Mouse (Mus musculus) large intestine, adult 2 months (tissue): ENCODE data around the gene Atp6v0a1. TPM values are rescaled to one million over a fixed set of nuclear protein-coding genes. Genes with fewer than 3 reads are reported as not detected.

Experiments
- DNase-seq: peaks from one replicate; pipeline ENCODE4 v3.0.0-alpha.2; 2012; ENCODE audit warnings: low read depth, low spot score
- WGBS: fragments of 180-500 bp; shearing (Covaris S2); methylation state at CpG from one replicate; pipeline ENCODE4 v1.1.7; 2018; 5-methylcytosine and 5-hydroxymethylcytosine counted together
- polyA plus RNA-seq: library from polyadenylated mRNA; depleted of rRNA; stranded (reverse); fragments of >200 nt; gene quantifications from 2 replicates; pipeline ENCODE4 v1.2.3, GENCODE M21; 2012

The Atp6v0a1 gene
- polyA plus RNA-seq, 1 experiment, result 48.4 TPM

DNA sequence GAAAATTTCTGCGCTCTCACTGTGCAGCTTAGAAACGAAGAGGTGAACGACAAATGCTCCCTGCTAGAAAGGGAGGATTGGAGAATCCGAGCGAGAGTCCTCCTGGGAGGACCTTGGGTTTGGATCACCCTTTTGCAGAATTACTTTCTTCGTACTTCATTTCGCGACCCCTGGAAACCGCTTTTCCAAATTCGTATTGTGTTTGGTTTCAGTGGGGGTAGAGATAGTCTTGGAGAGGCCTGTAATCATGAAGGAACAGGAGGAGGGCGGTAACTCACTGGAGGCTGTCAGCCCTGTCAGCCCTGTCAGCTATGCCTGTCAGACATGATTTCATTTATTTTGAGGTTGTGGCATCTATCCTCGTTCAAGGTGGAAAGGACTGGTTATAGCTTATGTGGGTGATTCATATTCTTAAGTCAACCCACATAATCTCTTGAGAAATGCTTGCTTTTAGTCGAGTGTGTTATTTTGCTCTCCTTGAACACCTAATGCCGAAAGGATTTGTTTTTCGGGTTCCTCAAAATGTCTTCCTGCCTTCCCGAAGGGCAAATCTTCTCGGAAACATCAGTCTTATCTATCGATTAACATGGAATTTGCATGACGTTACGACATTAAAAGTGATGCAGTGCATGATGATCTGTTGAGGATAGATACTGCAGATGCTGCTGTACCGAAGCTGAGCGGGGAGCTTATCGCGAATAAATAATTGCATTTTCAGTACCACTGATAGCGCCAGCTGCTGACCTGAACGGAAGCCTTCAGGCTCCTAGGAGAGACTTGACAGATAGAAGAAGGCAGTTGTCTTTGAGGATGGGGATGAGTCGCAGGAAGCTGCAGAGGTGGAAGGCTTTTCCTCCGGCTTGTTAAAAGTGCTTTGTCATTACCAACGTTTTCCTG lies 884 bp downstream of the Atp6v0a1 start:
- WGBS, result 3% methylated on average over 29 of the region's 29 CpGs
- no peak for DNase-seq

DNA sequence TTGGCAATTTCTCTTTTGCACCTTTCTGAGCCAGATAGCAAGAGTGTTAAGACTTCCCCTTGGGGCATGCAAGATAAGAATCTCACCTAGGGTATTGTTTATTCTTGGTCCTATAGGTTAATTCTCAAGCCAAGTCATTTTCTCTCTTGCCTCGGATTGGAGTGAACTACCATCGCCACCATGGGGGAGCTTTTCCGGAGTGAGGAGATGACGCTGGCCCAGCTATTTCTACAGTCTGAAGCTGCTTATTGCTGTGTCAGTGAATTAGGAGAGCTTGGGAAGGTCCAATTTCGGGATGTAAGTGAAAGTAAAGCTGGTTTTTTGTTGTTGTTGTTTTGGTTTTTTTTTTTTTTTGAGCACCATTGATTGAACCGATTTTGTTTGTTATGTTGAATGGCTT lies 2.4 kb downstream of the Atp6v0a1 start:
- 84% methylated on average over 6 of the region's 6 CpGs for WGBS
- DNase-seq, result no peak

DNA sequence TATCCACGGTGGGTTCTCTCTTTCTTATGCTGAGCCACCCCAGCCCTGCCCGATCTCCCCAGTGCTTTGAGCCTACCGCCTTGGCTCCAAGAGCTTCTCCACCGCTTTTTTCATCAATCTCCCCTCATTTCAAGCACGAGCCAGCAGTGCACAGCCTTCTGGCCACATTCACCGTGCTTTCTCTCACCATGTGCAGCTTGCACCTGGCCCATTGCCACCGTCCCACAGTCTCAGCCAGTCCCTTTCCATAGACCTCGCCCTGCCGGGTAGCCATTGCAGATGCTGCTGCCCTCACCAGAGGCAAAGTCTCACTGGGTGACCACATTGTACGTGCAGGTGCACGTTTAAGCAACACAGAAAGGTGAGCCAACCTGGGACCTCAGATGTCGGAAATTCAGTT lies 14.1 kb downstream of the Atp6v0a1 start:
- DNase-seq, result no peak
- WGBS, result 83% methylated on average over 12 of the region's 12 CpGs

DNA sequence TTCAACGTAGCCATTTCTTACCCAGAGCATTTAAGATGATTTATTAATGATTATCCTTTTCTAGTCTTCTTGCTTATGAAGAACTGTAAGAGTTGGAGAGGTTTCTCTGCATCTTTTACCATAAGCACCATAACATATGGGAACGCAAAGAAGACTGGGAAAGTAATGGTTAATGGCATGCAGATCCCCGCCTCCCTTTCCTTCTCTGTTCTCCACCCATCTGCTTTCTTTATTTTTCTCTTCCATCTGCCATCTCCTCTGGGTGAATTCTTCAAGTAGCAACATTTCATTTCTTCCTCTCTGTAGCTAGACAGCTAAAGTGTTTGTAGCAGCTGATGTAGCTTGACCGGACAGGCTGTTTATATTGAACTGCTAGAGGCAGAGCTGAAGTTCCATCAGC lies 14.7 kb downstream of the Atp6v0a1 start:
- DNase-seq, result no peak
- WGBS, result 84% methylated on average over 4 of the region's 4 CpGs

DNA sequence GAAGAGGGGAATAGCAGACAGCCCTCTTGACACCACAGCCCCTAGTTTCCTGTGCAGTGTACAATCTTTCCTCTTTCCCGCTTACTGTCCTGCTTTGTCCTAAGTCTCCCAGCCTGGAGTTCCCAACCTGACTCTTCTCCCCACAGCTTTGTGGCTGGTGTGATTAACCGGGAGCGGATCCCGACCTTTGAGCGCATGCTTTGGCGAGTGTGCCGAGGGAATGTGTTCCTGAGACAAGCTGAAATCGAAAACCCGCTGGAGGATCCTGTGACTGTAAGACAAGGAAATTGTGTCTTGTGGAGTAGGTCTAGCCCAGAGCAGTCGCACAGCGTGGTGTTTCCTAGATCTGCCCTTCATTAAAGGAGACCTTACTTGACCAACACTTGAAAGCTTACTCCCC lies 17.9 kb downstream of the Atp6v0a1 start:
- WGBS, result 92% methylated on average over 11 of the region's 11 CpGs

DNA sequence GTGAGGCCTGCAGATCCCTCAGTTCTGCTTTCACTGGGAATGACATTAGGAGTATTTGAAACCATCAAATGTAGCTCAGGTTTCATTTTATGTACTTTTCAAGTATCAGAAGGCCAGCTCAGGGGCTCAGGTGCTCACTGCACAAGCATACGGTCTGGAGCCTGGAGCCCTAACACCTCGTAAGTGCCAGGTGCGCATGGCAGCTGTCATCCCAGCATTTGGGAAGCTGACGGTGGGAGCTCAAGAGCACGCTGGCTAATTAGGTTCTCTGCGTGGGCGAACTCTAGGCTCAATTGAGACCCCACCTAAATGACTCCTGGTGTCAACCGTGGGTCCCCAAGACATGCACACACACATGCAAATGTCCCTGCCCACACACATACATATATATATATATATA lies 20.1 kb downstream of the Atp6v0a1 start:
- no peak for DNase-seq
- 96% methylated on average over 8 of the region's 8 CpGs for WGBS

More for the DNA sequence above, 17.9 kb downstream of the Atp6v0a1 start:
- no peak for DNase-seq

DNA sequence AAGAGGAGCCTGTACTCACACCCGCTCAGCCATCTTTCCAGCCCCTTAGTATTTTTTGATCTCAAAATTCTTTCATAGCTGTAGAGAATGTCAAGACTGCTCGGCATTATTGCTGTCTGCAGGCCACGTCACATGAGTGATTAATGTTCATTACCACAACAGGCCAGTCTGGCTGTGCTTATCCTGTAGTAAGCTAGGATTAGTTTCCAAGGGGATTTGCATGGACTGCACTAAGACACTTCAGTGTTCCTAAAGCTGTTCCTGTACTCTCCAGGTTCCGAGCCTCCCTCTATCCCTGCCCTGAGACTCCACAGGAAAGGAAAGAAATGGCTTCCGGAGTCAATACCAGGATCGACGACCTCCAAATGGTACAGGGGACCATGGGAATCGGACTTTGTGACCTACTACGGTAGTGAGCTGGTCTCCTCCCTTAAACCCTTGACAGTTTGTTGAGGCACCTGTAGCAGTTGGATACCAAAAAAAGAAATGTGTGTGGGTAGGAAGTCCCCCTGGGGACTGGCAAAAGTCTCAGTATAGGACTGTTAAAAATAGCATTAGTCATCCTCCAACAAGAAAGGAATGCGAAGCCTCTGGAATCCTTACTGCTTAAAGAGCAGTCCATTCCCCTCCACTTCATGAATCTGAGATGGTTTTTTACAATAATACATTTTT lies 21.0 kb downstream of the Atp6v0a1 start:
- DNase-seq, result no peak
- 85% methylated on average over 10 of the region's 10 CpGs for WGBS

DNA sequence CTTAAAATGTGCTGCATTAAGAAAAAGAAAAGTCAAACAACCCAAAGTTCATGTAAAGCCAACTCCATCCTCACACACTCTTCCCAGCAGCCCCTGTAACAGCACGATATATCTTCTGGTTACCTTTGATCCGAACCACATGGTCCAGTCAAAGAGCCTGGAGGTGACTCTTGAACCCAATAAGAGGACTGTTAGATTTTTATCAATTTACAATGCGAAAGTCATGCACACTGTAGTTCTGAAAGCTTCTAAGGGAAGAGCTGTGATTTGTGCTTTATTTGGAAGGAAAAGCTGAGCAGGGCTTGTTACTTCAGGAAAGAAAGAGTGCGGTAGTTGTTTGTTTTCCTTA lies 21.5 kb downstream of the Atp6v0a1 start:
- WGBS, result 65% methylated on average over 4 of the region's 4 CpGs

DNA sequence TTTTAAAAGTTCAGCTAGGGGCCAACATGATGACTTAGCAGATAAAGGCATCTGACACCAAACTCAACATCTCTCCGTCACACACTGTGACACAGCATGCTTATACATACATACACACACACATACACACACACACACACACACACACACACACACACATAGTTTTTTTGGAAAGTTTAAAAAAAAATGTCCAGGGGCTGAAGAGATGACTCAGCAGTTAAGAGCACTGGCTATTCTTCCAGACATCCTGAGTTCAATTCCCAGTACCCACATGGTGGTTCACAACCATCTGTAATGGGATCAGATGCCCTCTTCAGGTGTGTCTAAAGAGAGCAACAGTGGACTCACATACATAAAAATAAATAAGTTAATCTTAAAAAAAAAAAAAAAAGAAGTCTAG lies 22.2 kb downstream of the Atp6v0a1 start:
- 96% methylated on average over 1 of the region's 1 CpGs for WGBS
- no peak for DNase-seq

More for the DNA sequence above, 21.5 kb downstream of the Atp6v0a1 start:
- DNase-seq, result no peak

DNA sequence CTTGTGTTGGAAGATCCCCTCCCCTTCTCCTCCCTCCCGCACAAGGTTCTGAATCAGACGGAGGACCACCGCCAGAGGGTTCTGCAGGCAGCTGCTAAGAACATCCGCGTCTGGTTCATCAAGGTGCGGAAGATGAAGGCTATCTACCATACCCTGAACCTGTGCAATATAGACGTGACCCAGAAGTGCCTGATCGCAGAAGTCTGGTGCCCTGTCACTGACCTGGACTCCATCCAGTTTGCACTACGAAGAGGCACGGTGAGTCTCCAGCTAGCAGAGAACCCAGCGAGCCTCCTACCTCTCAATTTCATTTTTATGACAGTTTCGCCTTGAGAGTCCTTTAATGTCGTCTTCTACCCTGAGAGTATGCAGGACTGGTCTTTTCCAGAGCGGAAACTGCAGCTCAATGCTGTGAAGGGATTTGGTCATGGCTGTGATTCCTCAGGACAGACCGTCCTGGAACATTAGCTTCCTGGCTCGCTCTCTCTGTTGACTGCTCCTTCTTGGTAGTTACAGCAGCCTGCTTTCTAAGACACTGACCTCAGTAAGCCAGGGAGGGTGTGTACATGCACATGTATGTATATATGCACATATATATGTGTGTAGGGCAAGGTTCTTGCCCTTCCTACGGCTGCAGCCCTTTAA lies 24.7 kb downstream of the Atp6v0a1 start:
- WGBS, result 93% methylated on average over 17 of the region's 17 CpGs

DNA sequence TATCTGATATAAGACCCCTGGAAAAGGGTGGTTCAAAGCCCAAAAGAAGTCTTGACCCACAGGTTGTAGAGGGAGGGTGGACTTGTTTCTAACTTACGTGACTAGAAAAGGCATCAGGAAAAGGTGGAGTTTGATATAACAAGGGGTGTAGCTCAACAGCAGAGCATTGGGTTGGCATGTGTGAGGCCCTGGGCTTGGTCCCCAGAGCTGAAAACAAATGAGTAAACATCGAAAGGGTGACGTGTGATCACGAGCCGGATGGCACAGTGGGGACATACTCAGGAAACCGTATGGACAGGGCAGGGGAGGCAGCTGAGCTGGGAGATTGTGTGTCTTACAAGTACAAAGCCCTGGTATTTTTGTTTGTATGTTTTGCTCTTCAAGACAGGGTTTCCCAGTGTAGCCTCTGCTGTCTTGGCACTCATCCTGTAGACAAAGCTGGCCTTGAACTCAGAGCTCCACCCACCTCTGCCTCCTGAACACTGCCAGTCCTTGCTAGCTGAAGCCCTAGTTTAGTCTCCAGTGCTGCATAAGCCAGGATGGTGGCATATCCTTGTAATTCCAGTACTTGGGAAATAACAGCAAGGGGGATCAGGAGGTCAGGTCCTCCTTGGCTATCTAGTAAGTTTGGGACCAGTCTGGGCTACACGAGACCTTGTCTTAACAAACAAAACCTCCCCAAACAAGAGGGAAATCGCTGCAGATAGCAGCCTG lies 25.5 kb downstream of the Atp6v0a1 start:
- no peak for DNase-seq
- 92% methylated on average over 8 of the region's 8 CpGs for WGBS

More for the DNA sequence above, 24.7 kb downstream of the Atp6v0a1 start:
- DNase-seq, result no peak

DNA sequence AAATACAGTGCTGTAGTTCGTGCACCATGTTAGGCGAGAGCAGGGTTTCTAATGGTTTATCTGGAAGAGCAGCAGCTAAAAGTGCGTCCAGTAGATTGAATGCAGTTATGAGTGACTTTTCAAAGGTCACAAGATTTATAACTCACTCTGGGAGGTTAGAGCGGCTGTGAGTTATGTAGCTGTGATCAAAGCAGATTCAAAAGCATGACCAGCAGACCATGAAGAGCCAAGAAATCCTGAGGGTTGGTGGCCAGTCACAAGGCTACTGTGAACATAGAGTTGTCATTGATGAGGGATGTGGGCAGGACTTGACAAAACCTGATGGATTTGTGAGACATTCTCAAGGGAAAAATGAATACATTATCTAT lies 26.1 kb downstream of the Atp6v0a1 start:
- DNase-seq, result no peak
- WGBS, result 89% methylated on average over 4 of the region's 4 CpGs

DNA sequence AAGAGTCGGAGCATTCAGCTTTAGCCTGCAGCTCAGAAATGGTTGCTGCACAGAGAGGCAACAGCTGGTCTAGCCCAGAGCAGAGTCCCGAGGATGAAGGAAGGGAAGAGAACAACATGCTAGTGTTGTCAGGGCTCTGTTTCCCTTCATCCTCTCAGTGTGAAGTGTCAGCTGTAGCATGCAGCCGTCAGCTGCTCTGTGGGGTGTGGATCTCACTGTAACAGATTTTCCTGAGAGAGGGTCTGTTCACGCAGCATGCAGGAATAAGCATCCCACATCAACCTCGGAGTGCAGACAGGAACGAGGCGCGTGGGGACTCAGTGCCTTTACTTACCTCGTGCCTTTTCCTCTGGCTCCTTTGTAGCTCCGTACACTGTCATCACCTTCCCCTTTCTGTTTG lies 28.5 kb downstream of the Atp6v0a1 start:
- WGBS, result 86% methylated on average over 10 of the region's 10 CpGs
- no peak for DNase-seq

DNA sequence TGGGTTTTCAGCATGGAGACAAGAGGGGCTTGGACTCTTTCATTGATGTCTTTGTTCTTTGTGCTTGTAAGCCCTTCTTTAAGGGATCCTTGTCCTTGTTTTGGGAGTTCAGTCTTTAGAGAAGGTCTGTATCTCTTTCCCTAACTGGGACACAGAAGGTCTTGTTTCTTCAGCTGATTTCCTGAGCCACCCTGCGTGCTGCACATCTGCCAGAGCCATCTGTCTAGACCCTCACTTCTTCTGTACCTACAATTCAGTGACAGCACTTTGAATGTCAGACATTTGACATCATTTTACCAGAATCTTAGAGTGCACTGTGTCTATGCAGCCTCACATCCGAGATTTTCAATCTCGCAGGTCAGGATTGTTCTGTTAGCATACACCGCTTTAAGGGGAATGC lies 36.6 kb downstream of the Atp6v0a1 start:
- no peak for DNase-seq
- WGBS, result 92% methylated on average over 4 of the region's 4 CpGs

DNA sequence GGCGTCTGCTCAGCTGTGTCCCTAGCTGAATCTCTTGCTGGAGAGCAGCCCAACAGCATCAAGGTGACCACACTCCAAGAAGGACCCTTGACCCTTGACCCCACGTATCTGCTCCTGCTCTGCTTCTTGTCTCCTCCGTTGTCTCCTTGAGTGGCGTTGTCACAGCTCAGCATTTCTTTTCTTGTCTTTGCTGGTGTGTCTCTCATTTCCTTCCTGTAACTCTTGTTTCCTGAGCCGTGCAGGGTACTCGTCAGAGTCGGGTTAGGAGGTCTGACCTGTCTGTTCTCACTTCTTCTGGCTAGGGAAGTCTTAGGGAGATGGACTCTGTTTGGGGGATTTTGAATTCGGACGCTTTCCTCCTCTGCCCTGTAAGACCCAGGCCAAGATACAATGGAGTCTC lies 37.2 kb downstream of the Atp6v0a1 start:
- 67% methylated on average over 9 of the region's 9 CpGs for WGBS
- DNase-seq, result no peak

DNA sequence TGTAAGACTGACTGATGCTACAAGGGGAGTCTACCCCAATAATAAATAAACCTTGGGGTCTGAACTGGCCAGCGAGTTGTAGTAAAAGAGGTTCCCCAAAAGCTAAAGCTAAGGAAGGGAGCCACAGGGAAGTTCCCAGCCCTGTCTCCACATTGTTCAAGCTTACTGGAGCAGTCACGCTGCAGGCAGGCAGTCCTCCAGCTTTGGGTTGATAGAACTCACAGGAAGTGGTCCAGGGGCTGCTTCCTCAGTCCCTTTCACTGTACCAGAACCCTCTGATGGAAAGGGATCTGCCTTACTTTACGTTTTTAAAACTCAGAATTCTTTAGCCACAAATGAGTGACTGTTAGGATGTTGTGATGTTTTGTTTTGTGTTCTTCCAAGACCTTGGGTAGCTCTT lies 38.2 kb downstream of the Atp6v0a1 start:
- no peak for DNase-seq
- 80% methylated on average over 3 of the region's 3 CpGs for WGBS

DNA sequence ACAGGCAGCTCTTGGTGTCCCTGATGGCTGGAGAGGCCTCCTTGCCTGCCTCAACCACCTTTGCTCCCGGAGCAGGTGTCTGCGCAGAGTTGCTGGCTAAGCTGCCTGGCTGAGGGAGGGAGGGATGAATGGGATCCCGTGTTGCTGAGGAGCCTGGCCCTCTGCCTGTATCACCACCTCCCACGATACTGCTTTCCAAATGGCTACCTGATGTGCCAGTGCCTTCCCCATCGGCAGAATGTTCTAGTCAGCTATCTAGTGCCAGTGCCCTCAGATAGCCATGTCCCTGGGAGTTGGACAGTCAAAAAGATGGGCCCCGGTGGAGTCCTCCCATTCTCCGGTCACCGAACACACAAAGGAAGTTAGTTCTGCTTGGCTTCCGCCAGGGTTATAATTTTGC lies 41.1 kb downstream of the Atp6v0a1 start:
- DNase-seq, result no peak
- WGBS, result 91% methylated on average over 9 of the region's 9 CpGs

DNA sequence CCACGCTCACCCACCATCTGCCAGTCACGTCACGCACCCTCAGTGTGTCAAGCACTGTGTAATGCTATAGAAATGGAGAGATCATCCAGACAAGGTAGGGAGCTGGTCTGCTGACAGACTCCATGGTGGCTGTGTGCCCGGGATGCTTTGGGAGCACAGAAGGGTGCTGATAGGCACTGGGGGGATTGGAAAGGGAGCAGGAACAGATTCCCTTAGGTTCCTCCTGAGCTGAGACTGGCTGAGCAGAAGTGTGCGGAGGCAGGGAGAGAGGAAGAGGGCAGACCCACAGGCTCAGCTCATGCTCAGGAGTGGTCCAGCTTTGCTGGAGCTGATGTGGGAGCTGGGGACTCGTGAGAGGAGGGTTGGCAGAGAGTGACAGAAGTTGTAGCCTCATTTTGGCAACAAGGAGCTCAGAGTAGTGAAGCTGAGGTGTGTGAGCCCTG lies 41.8 kb downstream of the Atp6v0a1 start:
- WGBS, result 96% methylated on average over 6 of the region's 6 CpGs
- DNase-seq, result no peak

DNA sequence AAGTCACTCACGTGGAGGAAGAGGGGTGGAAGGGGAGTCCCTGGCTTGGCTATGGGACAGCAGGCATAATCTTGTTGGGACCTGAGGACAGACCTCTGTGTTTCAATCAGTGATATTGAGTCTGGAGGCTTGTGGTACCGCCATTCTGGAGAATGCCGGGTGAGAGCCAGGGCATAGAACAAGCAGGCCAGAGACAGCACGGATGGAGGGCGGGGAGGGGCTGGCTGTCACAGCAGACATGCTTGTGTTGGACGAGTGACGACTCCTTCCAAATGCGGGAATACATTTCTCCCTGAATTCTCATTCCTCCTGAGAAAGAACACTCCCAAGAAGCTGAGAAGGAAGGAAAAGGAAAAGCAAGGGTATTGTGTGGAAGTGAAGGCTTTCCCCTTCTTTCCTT lies 42.4 kb downstream of the Atp6v0a1 start:
- 93% methylated on average over 8 of the region's 8 CpGs for WGBS
- DNase-seq, result no peak
